Mouse (Mus musculus) testis, adult 10 weeks (tissue): ENCODE measurements around the gene Dcaf7. TPM values are rescaled to one million over a fixed set of nuclear protein-coding genes. Genes with fewer than 3 reads are reported as not detected.

Experiments
- polyA plus RNA-seq: library from polyadenylated mRNA; stranded (reverse); fragments of 350-450 nt; fragmentation: Illumina TruSeq; extraction: RNeasy Lipid Tissue Mini Kit (QIAGEN cat#74804); gene quantifications from one replicate; pipeline ENCODE4 v1.2.3, GENCODE M21; 2014; ENCODE audit warnings: low read depth, low replicate concordance

Dcaf7 gene
- polyA plus RNA-seq: 26.9 TPM

DNA sequence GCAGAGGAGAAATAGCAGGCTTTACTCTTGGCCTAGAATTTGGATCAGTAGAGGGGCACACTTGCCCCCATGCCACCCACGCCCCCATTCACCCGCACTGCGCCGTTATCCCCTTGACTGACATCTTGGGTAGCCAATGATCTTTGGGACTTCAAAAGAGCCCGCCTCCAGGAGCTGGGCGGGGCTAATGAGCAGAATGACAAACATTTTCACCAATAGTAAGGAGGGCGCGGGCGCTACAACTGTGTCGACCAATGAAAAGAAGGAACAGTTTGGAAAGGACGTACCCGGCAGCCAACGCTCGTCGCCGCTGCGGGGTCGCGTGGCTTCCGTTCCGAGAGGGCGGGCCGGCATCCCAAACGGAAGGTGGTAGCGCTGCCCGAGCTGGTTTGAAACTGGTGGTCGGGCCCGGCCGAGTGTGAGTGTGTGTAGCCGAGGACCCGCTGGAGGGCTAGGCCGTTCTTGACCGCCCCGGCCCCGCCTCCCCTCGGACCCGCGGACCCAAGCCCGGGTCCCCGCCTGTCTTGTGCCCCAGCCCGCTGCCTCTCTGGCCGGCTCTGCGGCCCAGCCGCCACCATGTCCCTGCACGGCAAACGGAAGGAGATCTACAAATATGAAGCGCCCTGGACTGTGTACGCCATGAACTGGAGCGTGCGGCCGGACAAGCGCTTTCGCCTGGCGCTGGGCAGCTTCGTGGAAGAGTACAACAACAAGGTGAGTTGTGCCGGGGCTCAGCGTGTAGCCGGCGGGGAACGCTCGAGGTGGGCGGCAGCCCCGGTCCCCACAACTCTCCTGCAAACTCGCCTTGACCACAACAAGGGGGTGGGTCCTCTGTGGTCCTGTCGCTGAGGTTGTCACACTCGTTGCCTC, at the start of gene Dcaf7:
Gene Dcaf7, plus strand, starts transcription at position 325 of the 870 bp plus-strand sequence.

DNA sequence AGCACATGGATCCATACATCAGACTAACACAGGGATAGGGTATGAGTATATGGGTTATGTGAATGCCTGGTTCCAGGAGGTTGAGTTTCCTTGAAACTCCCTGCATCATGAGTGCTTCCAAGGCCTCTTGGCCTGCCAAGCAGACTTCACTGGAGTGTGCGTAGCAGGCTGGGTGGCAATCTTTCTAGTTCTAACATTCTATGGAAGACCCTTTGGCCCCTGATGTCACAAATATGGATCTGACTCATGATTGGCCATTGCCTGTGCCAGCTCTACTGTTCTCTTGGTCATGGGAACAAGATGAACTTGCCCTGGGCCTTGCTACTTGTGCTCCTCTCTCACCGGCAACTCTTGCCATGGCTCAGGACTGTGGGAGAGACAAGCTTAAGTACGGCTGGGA, 42.3 kb upstream of the Dcaf7 start, which contains the start of gene Ace3:
Gene Ace3, plus strand, starts transcription at position 301 of the 400 bp plus-strand sequence.

DNA sequence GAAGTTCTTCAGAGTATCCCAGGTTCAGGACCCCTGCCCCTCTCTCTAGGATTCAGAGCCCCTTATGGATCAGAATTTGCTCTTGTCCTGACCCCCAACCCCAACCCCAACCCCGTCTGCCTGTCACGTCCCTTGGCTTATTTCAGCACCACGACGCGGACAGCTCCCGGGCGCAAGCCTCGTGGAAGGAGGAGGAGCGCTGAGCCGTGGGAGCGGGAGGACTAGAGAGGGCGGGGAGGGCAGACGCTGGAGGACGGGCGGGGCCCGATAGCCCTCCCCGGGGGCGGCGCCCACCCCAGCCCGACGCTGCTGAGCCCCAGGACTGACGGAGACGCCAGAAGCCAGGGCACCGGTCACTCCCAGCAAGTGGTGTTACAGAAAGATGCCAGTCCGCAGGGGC, 28.9 kb upstream of the Dcaf7 start, which contains the start of gene Kcnh6:
Gene Kcnh6, plus strand, starts transcription at position 304 of the 400 bp plus-strand sequence.

DNA sequence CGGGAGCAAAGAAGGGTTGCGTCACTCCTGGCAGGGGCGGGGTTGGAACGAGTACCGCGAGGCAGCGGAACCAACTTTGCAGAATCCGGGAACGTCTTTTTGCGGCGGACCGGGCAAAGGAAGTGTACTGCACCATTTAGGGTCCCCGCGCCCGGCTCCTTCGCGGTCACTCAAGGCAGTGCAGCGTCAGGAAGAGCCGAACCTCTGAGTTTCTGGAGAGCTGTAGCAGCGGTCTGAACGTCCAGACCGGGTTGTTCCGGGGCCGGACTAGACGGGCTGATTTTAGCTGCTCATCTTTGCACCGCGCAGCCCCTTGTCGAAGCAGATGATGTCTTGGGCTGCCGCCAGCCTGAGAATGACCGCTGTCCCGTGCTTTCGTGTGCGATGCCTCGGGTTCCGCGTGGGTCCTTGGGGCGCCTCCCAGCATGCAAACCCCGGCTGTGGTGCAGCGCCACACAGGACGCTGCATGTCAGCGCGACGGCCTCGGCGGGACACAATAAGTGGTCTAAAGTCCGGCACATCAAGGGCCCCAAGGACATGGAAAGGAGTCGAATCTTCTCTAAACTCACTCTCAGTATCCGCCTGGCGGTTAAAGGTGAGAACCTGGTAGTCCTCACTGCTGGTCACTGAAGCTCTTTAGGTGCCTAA, 29.4 kb downstream of the Dcaf7 start, which contains the start of gene Taco1:
Gene Taco1, plus strand, starts transcription at position 139 of the 649 bp plus-strand sequence.

DNA sequence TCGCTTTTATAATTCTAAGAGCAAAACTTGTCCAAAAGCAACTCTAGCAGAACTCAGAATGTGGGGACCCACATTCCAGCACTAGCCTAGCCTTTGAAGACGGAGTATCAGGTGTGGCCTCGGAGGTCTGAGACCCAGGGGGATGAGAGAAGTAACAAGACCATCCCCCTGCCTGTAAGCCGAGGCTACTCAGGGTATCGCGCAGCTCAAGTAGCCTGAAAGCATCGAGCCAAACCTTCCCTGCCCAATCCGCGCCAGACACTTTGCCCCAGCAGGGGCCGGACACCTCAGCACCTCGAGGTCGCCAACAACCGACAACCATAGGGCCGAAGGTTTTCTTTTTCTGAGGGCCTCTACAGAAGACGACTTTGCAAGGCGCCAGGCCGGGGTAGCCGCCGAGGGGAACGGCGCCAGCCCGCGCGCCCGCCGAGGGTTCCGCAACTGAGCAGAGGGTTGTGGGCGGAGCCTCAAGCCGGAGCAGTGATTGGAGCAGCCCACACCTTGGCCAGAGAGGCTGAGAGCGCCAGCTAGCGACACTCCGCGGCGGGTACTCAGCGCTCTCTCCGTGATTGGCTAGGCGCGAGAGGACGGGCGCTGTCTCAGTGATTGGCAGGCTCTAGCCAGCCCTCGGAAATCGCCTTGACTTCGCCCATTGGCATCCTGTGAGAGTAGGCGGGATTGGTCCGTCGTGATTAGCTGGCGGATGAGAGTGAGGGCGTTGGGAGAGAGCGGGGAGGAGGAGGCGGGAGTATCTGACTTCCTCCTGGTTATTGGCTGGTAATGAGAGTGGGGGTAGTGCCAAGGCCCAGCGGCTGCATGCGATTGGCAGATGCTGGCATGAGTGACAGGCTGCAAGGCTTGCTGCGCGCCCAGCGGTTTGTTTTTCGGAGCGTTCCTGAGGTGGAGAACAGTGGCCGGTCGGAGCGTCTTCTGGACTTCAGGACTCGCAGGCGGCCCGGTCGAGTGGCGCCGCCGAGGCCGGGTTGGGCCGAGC, 47.3 kb downstream of the Dcaf7 start, which contains the start of gene Map3k3:
Gene Map3k3, plus strand, starts transcription at position 906 of the 994 bp plus-strand sequence.

Other genes with a start within 250 kb of the Dcaf7 start
- 5.1 TPM for gene Cyb561, start 83.5 kb upstream of the Dcaf7 start, polyA plus RNA-seq
- 208 TPM for gene Ace, start 68.9 kb upstream of the Dcaf7 start, polyA plus RNA-seq
- gene Ace3, start 42.2 kb upstream of the Dcaf7 start, polyA plus RNA-seq: 19.8 TPM
- gene Kcnh6, start 28.7 kb upstream of the Dcaf7 start, polyA plus RNA-seq: not detected
- gene Taco1, start 29.2 kb downstream of the Dcaf7 start, polyA plus RNA-seq: 2.2 TPM
- gene Map3k3, start 47.7 kb downstream of the Dcaf7 start, polyA plus RNA-seq: 4.4 TPM
- 1.4 TPM for gene Gm10840, start 124.0 kb downstream of the Dcaf7 start, polyA plus RNA-seq
- gene Limd2, start 124.0 kb downstream of the Dcaf7 start, polyA plus RNA-seq: 106 TPM
- 72.2 TPM for gene Strada, start 165.3 kb downstream of the Dcaf7 start, polyA plus RNA-seq
- gene Ccdc47, start 179.5 kb downstream of the Dcaf7 start, polyA plus RNA-seq: 42.5 TPM
- gene Ddx42, start 180.1 kb downstream of the Dcaf7 start, polyA plus RNA-seq: 47.3 TPM
- gene Ftsj3, start 219.2 kb downstream of the Dcaf7 start, polyA plus RNA-seq: 18.6 TPM
- 40.5 TPM for gene Psmc5, start 219.3 kb downstream of the Dcaf7 start, polyA plus RNA-seq
- 13.1 TPM for gene Smarcd2, start 236.1 kb downstream of the Dcaf7 start, polyA plus RNA-seq
- gene Tcam1, start 239.8 kb downstream of the Dcaf7 start, polyA plus RNA-seq: 34.8 TPM